ENCODE assay signal across 11 mouse cellular contexts in the genomic region with DNA sequence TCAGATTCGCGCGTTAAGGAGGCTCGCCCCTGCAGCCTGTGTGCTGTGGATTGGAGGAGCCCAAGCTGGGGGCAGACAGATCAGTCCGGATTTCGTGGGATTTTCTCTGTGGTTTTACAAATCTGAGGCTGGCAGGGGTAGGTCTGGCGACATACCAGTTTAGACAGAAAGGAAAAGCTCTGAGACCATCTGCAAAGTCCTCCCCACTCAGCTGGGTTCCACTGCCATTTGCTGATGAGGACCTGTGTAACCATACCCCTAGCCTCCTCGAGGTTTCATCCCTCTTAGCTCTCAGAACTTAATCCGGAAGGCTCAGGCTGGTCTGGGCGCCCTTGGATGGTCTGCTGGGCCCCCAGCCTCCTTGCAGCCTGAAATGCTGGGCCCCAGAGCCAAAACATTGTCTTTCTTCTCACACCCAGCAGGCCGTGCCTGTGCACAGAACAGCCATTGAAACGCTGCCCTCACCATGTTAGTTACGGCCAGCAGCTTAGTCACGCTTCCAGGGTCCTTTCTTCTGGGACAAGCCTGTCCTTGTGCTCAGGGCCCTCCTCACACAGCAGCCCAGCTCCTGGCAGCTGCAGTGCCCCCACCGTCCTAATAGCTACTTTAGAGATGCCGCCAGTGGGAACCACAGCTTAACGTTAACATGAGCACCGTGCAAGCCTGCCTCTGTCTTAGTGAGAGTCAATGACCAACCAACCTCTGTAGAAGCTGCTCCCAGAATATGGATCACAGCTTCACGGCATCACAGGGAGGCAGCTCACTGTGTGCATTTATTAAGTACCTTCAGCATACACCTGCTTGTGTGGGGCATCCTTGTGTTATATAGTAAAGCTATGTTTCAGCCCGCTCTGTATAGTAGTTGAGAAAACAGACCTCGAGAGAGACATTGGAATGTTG. TPM values are rescaled to one million over a fixed set of nuclear protein-coding genes. Genes with fewer than 3 reads are reported as not detected.
A peak's percentile ranks its signal among the peaks of the same experiment; 100 is the strongest.
DNase-seq lines count a peak whose midpoint lies in the region; ATAC-seq and TF ChIP-seq lines count a peak whose summit lies in the region.
"Had no signal": no experiment of that assay in that cellular context is flagged by ENCODE, and none has a peak within 500 bp of the region (broad histone marks: within the 10 kb centered on the region; RNA-seq: fewer than 3 reads in every experiment).

No protein-coding gene starts in this region.

- no peak overlapping the region for H3K9ac ChIP-seq in embryonic facial prominence, embryonic 15.5 days
- no peak overlapping the region; the same call in 1 of the 2 replicates for H3K9ac ChIP-seq in midbrain, embryonic 14.5 days (replicated peaks; ENCODE audit: low read length)
- H3K9ac ChIP-seq: lung, embryonic 14.5 days had no signal

- peaks cover 10% of the 10 kb centered on the region for H3K27me3 ChIP-seq in embryonic facial prominence, embryonic 15.5 days
- H3K27me3 ChIP-seq in midbrain, embryonic 14.5 days (ENCODE audit: control insufficient read depth, insufficient read depth, low read length) = no peaks in the 10 kb centered on the region
- H3K27me3 ChIP-seq in heart, embryonic 10.5 days (ENCODE audit: insufficient read depth, poor library complexity, severe bottlenecking) = peaks cover 33% of the 10 kb centered on the region

- WGBS in embryonic facial prominence, embryonic 15.5 days = 20% methylated on average over 21 of the region's 21 CpGs
- WGBS in midbrain, embryonic 14.5 days = 5% methylated on average over 21 of the region's 21 CpGs
- 44% methylated on average over 21 of the region's 21 CpGs for WGBS in heart, embryonic 10.5 days

- no peaks in the 10 kb centered on the region for H3K36me3 ChIP-seq in embryonic facial prominence, embryonic 15.5 days
- peaks cover 14% of the 10 kb centered on the region for H3K36me3 ChIP-seq in midbrain, embryonic 14.5 days (ENCODE audit: control insufficient read depth, insufficient read depth, low read length)
- H3K36me3 ChIP-seq in heart, embryonic 10.5 days = no peaks in the 10 kb centered on the region

- peaks cover 13% of the 10 kb centered on the region; the same call in 1 of the 2 replicates for H3K4me1 ChIP-seq in embryonic facial prominence, embryonic 15.5 days
- H3K4me1 ChIP-seq in midbrain, embryonic 14.5 days (ENCODE audit: control insufficient read depth, insufficient read depth, low read length) = peaks cover 69% of the 10 kb centered on the region
- H3K4me1 ChIP-seq in heart, embryonic 10.5 days = no peaks in the 10 kb centered on the region

- H3K4me3 ChIP-seq in embryonic facial prominence, embryonic 15.5 days (replicated peaks) = no peak overlapping the region
- peak overlapping the region; percentile 20; the same call in 1 of the 2 replicates for H3K4me3 ChIP-seq in layer of hippocampus, adult 2 months
- no peak overlapping the region for H3K4me3 ChIP-seq in midbrain, embryonic 14.5 days (replicated peaks; ENCODE audit: low read depth, low read length)
- no peak overlapping the region for H3K4me3 ChIP-seq in heart, embryonic 10.5 days
- H3K4me3 ChIP-seq: erythroblast, embryonic 14.5 days had no signal

- DNase-seq in brain, embryonic 18.5 days (ENCODE audit: low read depth, low spot score) = peak; percentile 62
- DNase-seq in layer of hippocampus, adult 2 months (ENCODE audit: low spot score in 2 of 2) = peak; percentile 58 to 88
- DNase-seq in midbrain, embryonic 14.5 days = peak; percentile 83
- no peak for DNase-seq in spleen, adult 12 weeks (ENCODE audit: low spot score)
- no peak for DNase-seq in natural killer cell, adult 2 months (ENCODE audit: low spot score in 2 of 2)
- no peak for DNase-seq in heart, embryonic 10.5 days (ENCODE audit: low spot score)
- no peak for DNase-seq in kidney, adult 11 months
- DNase-seq: lung, embryonic 14.5 days had no signal

- ATAC-seq in embryonic facial prominence, embryonic 15.5 days (ENCODE audit: insufficient number of reproducible peaks, low FRiP score, low TSS enrichment, low read depth) = peak; percentile 79
- ATAC-seq in midbrain, embryonic 14.5 days (ENCODE audit: low FRiP score, low TSS enrichment) = peak; percentile 88

- no peaks in the 10 kb centered on the region for H3K9me3 ChIP-seq in embryonic facial prominence, embryonic 15.5 days (replicated peaks)
- H3K9me3 ChIP-seq in midbrain, embryonic 14.5 days (ENCODE audit: control insufficient read depth, low read length) = no peaks in the 10 kb centered on the region
- no peaks in the 10 kb centered on the region for H3K9me3 ChIP-seq in heart, embryonic 10.5 days

- peak overlapping the region; percentile 8; the same call in 1 of the 2 replicates for H3K27ac ChIP-seq in embryonic facial prominence, embryonic 15.5 days (replicated peaks)
- peak overlapping the region; percentile 95 for H3K27ac ChIP-seq in layer of hippocampus, adult 2 months
- H3K27ac ChIP-seq in midbrain, embryonic 14.5 days (replicated peaks; ENCODE audit: low read depth, low read length) = peak overlapping the region; percentile 88
- H3K27ac ChIP-seq in heart, embryonic 10.5 days = no peak overlapping the region

- no peak for TF ChIP-seq CTCF in layer of hippocampus, adult 2 months (conservative IDR thresholded peaks at IDR 0.05)

- no peak overlapping the region for H3K4me2 ChIP-seq in embryonic facial prominence, embryonic 15.5 days (replicated peaks)
- peak overlapping the region; percentile 7 for H3K4me2 ChIP-seq in midbrain, embryonic 14.5 days (ENCODE audit: low read length)
- H3K4me2 ChIP-seq: lung, embryonic 14.5 days had no signal

RNA-seq across cellular contexts. Expression of gene Wscd1, which starts 8.7 kb away (rescaled TPM):
- polyA plus RNA-seq in embryonic facial prominence, embryonic 15.5 days (2015; fragmentation: Nextera tagmentation; extraction: Ambion mirVana) = 6.1 and 6.2 TPM in 2 replicates
- 100 to 1,000 TPM; 111 to 114 TPM for total RNA-seq in layer of hippocampus, adult 2 months (2021)
- 62.7 and 67.1 TPM in 2 replicates for polyA plus RNA-seq in midbrain, embryonic 14.5 days (2014; fragmentation: Nextera tagmentation; extraction: Ambion mirVana)
- 3.1 and 3.3 TPM in 2 replicates for polyA plus RNA-seq in heart, embryonic 10.5 days (2016; fragmentation: Nextera tagmentation; extraction: Ambion mirVana)
- total RNA-seq: MEL had no signal

Comparison
In these comparisons a context has a peak if more than half of its experiments do, and no peak if none do; other contexts are left out.
1. DNase-seq: peak in brain, embryonic 18.5 days (single experiment), layer of hippocampus, adult 2 months (2 of 2) and midbrain, embryonic 14.5 days (single experiment); none in spleen, adult 12 weeks (single experiment), natural killer cell, adult 2 months (0 of 2), heart, embryonic 10.5 days (single experiment) and kidney, adult 11 months (single experiment).